Mouse (Mus musculus) adrenal gland, postnatal 10 days (tissue): ENCODE measurements around the gene Camk2n2. TPM values are rescaled to one million over a fixed set of nuclear protein-coding genes. Genes with fewer than 3 reads are reported as not detected.
"Not testable (repeated sequence)": the region's sequence is repeated elsewhere in the genome, so short reads cannot be mapped to it uniquely, and the experiment has no call there.

ENCODE experiments used
- DNase-seq: peaks from one replicate; pipeline ENCODE4 v3.0.0; 2021; ENCODE audit warnings: mixed read lengths
- long read RNA-seq, 2 experiments: library from polyadenylated mRNA; stranded (forward); transcript quantifications; one replicate each; pipeline ENCODE4 v2.0.0; 2021
- total RNA-seq, 2 experiments: library from RNA; stranded (reverse); gene quantifications; 2 replicates each; pipeline ENCODE4 v1.2.3; 2021

The Camk2n2 gene
- 10 to 100 TPM; 11.0 to 23.4 TPM for total RNA-seq
- long read RNA-seq, experiment 1, transcript Camk2n2-201 (2 exons, 1,291 nt) = major isoform, 10 of 12 reads
- long read RNA-seq, experiment 1, partial matches to known transcripts = 0 of 12 reads
- long read RNA-seq, experiment 1, other reads (novel, unspliced or antisense) = 2 of 12 reads
- long read RNA-seq, experiment 2, transcript Camk2n2-201 (2 exons, 1,291 nt) = major isoform, 8 of 9 reads
- long read RNA-seq, experiment 2, partial matches to known transcripts = 1 of 9 reads
- long read RNA-seq, experiment 2, other reads (novel, unspliced or antisense) = 0 of 9 reads

DNA sequence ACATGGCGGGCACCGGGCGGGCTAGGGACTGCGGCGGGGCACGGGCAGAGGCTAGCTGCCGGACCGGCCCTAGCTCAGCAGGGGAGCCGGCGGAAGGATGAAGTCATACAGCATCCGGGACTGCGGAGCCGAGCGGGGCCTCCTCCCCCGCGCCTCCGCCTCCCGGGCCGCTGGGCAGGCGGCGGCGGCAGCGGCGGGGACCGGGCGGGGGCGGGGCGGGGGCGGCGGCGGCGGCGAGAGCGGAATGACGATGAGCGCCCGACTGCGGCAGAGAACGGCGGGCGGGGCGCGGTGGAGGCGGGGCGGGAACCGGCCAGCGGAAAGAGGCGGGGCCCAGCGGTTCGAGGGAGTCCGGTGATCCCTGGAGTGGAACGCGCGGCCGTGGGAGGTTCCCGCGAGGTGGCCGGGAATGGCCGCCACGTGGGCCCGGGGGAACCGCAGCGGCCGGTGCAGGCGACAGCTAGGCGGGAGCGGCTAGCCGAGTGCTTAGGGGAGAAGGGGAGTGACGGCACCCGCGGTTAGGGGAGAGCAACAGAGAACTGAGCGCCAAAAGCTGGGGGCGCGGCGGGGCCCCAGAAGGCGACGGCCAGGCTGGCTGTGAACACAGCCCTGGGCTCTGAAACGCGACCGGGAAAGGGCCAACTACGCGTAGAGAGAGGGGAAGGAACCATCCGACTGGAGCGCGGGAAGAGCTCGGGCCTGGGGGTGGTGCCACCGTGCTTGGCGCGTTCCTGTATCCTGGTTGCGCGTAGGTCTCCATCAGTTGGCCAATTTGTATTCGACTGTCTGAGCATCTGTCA lies at the start of gene Camk2n2:
Gene Camk2n2, minus strand, starts transcription at position 97 of the 800 bp plus-strand sequence.
- peak; percentile 89 for DNase-seq

GRCm38 (mm10) chr16:20670291-20670690 lies 49.2 kb upstream of the Camk2n2 start:
- no peak for DNase-seq

DNA sequence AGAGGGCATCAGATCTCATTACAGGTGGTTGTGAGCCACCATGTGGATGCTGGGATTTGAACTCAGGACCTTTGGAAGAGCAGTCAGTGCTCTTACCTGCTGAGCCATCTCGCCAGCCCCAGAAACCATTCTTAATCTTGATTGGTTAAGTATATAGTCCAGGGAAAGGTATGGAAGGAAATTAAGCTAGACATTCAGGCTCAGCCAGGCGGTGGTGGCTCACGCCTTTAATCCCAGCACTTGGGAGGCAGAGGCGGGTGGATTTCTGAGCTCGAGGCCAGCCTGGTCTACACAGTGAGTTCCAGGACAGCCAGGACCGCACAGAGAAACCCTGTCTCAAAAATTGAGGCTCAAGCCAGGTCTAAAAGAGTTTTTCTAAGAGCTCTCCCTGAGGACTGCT lies 46.9 kb upstream of the Camk2n2 start, which contains the start of gene Eif4g1:
Gene Eif4g1, plus strand, starts transcription at position 301 of the 400 bp plus-strand sequence.
- not testable (repeated sequence) for DNase-seq

DNA sequence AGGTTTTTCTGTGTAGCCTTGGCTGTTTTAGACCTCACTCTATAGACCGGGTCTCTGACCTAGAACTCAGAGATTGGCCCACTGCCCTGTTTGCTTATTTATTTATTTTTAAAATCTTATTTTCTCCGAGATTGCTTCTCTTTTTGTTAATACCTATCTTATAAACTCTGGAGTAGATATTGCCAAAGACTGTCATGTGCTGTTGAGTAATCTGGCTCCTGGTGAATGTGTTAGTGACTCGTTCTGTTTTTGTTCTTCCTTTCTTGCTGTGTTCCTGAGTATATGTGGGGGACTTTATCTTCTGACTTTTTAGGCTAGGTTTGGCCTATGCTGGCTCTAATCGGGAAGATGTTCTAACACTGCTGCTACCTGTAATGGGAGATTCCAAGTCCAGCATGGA lies 36.6 kb upstream of the Camk2n2 start:
- DNase-seq = no peak

DNA sequence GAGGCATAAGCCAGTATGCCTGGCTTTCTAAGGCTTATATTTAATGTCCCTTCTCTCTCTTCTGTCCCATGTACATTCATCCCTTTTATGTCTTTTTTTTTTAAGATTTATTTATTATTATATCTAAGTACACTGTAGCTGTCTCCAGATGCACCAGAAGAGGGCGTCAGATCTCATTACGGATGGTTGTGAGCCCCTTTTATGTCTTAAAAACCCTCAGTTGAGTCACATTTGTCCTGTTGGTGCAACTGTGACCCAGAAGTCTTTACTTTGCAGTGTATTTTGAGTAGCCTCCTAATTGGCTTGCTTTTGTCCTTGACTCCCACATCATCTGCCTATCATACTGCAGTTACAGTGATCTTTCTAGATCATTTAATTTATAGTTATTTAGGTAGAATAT lies 32.2 kb upstream of the Camk2n2 start:
- DNase-seq = no peak

DNA sequence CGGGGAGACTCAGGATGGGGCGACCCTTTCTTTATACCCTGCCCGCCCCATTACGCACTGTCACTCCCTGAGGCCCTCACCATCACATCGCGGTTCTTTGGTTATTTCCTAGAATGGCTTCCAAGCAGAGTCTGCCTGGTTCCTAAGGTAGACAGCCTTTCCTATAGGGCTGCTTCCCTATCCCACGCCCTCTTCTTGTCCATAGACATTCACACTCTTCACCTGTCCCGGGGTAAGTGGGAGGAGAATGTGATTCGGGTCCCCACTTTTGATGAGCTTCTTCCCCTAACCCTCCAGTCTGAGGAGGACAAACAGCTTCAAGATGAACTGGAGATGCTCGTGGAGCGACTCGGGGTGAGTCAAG lies 30.8 kb upstream of the Camk2n2 start:
- DNase-seq = no peak

DNA sequence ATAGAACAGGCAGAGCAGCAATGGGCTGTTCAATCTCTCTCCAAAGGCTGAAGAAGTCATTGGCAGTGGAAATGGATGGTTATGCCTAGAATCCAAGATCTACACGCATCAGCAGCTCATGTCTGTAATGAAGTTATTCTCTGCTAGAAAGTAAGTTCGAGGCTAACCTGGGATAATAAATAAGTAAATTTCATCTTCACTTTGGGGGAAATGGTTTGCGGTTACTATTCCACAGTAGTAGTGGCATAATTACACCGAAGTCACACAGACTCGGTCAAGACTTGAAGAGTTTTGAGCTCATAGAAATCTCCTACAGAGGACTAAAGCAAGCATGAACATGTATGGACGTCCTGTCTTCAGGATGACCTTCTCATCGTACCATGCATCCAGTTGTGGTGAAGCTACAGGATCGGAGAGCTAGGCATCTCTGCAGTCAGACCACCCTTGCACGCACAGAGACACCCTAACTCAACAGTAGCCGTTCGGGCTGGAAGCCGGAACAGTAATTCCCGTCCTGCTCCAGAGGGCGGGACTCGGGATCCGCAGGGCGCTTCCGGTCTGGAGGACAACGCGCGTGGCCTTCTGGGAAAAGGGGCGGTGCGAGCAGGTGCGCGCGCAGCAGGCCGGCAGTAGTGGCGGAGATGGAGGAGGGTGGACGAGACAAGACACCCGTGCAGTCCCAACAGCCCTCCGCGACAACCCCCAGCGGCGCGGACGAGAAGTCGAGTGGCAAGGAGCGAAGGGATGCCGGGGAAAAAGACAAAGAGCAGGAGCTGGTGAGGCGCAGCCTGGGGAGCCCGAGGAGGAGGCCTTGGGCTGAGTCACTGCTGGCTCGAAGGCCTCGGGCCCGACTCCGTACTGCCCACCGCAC lies 30.2 kb upstream of the Camk2n2 start, which contains the start of gene Psmd2:
Gene Psmd2, plus strand, starts transcription at position 577 of the 871 bp plus-strand sequence.
- peak; percentile 99 for DNase-seq

GRCm38 (mm10) chr16:20643911-20644310 lies 22.8 kb upstream of the Camk2n2 start:
- DNase-seq = peak; percentile 53

DNA sequence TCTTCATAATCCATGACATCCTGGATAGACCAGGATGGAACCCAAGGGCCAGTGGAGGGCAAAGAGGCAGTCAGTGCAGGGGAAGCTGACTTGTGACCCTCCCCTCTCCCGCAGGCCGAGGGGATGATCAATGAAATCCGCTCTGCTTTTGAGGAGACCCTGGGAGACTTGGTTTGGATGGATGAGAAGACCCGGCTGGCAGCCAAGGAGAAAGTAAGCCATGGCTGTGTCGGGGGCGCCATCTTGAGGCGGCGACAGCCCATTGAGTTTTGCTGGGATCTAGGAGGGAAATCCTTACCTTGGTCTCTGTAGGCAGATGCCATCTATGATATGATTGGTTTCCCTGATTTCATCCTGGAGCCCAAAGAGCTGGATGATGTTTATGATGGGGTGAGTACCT lies 21.1 kb upstream of the Camk2n2 start:
- peak; percentile 83 for DNase-seq

GRCm38 (mm10) chr16:20638367-20638766 lies 17.3 kb upstream of the Camk2n2 start:
- DNase-seq = no peak

- no peak for DNase-seq
Observed at GRCm38 (mm10) chr16:20637410-20637809, 16.3 kb upstream of the Camk2n2 start.

GRCm38 (mm10) chr16:20629731-20630634 lies 8.9 kb upstream of the Camk2n2 start, which contains the start of gene Ece2:
Gene Ece2, plus strand, starts transcription at chr16:20629828.
- peak; percentile 56 for DNase-seq

GRCm38 (mm10) chr16:20628871-20629391 lies 7.8 kb upstream of the Camk2n2 start:
- no peak for DNase-seq

- no peak for DNase-seq
Observed at GRCm38 (mm10) chr16:20623211-20623610, 2.1 kb upstream of the Camk2n2 start.

GRCm38 (mm10) chr16:20621991-20622685 lies 1.1 kb upstream of the Camk2n2 start:
- peak; percentile 91 for DNase-seq

DNA sequence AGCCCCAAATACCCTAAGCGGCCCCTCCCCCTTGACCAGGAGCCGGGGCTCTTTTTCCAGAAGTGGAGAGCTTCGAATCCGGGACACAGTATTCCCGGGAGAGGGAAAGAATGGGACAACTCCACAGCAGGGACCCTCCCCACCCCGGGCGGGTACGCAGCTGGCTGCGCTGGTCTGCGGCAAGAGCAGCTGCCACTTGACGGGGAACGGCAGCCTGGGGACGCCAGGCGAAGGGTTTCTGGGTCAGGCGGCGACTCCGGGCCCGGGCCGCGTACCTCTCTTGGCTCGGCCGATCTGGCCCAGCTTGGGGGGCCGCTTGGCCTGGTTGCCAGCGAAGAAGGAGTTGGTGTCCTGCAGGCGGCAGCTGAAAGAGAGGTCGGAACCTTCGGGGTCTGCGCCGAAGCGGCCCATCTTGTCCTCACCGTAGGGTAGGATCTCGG lies 316 bp downstream of the Camk2n2 start:
- DNase-seq = no peak

- no peak for DNase-seq
Observed at GRCm38 (mm10) chr16:20620399-20620735, 720 bp downstream of the Camk2n2 start.

DNA sequence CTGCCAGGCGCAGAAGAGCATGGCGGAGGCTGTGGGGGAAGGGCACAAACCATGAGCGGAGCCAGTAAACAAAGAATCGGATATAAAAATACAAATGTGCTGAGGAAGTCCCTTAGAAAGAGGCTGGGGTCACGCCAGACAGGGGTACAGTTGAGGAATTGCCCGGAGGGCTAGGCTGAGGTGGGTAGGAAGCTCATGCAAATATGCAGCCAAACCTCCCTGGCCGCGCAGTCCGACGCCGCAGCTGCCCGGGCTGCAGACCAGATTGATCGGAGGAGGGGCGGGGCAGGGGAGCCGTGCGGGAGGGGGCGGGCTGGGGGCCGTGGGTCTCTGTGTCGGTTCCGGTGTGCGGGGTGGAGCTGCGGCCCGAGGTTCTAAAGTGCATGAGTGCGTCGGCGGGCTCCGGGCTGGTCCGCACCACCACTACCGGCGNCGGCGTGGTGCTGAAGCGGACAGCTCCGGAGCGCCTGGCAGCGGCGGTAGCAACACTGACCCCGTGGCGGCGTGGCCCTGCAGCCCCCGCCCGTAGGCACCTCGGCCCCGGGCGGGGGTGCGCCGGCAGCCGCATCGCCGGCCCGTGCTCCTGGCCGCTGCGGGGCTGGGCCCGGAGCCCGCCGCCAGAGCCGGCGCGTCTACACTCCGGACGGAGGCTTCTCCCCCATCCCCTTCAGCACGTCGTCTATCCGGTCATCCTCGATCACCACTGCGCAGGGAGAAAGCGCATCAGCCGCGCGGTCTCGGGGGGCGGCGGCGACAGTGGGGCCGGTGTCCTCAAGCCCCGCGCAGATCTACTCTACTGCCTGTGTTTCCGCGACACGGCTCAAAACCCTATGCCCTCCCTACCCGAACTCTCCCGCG lies 1.3 kb downstream of the Camk2n2 start:
- peak; percentile 60 for DNase-seq
